Mouse (Mus musculus) brain, embryonic 14.5 days (tissue): ENCODE measurements around the gene Ccdc39. TPM values are rescaled to one million over a fixed set of nuclear protein-coding genes. Genes with fewer than 3 reads are reported as not detected.

Experiments
- DNase-seq: peaks from one replicate; pipeline ENCODE4 v3.0.0-alpha.2; 2011; ENCODE audit warnings: low read depth
- CTCF ChIP-seq: fragments of 200-500 bp; IDR thresholded peaks from 2 replicates; pipeline ENCODE4 v1.5.1; 2012; ENCODE audit warnings: inconsistent platforms, mild to moderate bottlenecking, moderate library complexity, borderline replicate concordance; ENCODE audit not compliant: insufficient read depth, insufficient read length; ENCODE audit errors: extremely low read depth
- POLR2A ChIP-seq: fragments of 200-500 bp; IDR thresholded peaks from 2 replicates; pipeline ENCODE4 v1.6.1; 2012; ENCODE audit warnings: mild to moderate bottlenecking, inconsistent platforms, borderline replicate concordance; ENCODE audit not compliant: poor library complexity, insufficient read depth, insufficient read length, severe bottlenecking; ENCODE audit errors: extremely low read depth
- polyA plus RNA-seq: library from polyadenylated mRNA; depleted of rRNA; stranded (reverse); fragments of >200 nt; gene quantifications from 2 replicates; pipeline ENCODE4 v1.2.3, GENCODE M21; 2012; rRNA removed

The Ccdc39 gene
- polyA plus RNA-seq, 1 experiment, result 32.4 TPM

- peak; percentile 51 for DNase-seq
- TF ChIP-seq CTCF (peak; percentile 44; the same call in 1 of the 2 replicates), POLR2A (no peak)
Observed at GRCm38 (mm10) chr3:33853062-33853461, 9.0 kb upstream of the Ccdc39 start.

DNA sequence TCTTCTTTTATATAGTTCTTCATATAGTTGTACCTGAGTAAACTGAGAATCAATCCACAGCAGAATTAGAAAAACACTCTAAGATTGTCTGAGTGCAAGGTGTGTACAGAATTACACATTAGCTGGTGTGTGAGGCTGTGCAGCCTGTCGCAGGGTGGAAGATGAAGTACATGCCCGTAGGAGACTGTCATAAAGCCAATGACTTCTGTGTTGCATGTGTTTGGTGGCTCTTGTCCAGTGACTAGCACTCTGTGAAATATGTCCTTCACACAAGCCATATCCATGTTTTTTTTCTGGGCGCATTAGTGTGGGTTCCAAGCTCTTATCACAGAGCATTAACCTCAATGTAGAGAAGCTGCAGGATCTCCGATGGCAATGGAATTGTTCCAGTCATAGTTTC is 6.7 kb upstream of the Ccdc39 start:
- no peak for TF ChIP-seq CTCF
- no peak for TF ChIP-seq POLR2A
- no peak for DNase-seq

DNA sequence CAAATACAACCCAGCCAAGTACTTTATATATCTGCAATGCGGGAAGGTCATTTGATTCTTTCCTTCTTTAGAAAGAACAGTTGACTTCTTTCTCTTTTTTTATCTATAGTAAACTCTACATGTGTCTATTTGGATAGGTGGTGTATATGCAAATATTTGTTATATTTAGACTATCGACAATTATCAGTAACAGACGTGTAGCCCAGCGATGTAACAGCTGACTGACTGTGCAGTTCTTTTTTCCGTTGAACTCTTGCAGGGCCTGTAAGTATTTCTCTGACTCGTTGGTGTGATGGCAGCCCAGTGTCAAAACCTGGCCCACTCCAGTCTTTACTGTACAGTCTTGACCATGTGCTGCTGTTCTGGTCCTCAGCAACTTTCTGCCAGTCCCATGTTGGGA is 2.5 kb upstream of the Ccdc39 start:
- no peak for DNase-seq
- no peak for TF ChIP-seq CTCF
- TF ChIP-seq POLR2A, result no peak

DNA sequence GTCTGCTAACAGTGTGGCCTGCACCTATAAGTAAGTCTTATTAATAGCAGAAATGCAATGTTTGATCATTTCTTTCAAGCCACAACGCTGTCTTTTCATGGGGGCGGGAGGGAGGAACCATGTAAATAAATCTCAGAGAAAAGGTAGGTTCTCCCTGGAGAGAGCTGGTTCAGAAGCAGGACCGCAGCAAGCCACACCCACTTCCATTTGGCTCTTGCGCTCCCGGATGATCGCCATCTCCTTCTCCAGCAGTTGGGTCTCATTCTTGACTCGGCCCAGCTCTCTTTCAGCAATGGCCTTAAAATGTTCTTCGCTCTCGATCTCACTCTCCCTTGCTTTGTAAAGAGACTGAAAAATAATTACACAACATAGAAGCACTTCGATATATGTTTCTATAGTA is 5.2 kb downstream of the Ccdc39 start:
- DNase-seq, result no peak
- TF ChIP-seq POLR2A (no peak), CTCF (no peak)

- TF ChIP-seq POLR2A (no peak), CTCF (no peak)
- no peak for DNase-seq
Observed at GRCm38 (mm10) chr3:33836576-33836975, 7.5 kb downstream of the Ccdc39 start.

GRCm38 (mm10) chr3:33832351-33832750 is 11.8 kb downstream of the Ccdc39 start:
- no peak for DNase-seq
- TF ChIP-seq POLR2A (no peak), CTCF (no peak)

DNA sequence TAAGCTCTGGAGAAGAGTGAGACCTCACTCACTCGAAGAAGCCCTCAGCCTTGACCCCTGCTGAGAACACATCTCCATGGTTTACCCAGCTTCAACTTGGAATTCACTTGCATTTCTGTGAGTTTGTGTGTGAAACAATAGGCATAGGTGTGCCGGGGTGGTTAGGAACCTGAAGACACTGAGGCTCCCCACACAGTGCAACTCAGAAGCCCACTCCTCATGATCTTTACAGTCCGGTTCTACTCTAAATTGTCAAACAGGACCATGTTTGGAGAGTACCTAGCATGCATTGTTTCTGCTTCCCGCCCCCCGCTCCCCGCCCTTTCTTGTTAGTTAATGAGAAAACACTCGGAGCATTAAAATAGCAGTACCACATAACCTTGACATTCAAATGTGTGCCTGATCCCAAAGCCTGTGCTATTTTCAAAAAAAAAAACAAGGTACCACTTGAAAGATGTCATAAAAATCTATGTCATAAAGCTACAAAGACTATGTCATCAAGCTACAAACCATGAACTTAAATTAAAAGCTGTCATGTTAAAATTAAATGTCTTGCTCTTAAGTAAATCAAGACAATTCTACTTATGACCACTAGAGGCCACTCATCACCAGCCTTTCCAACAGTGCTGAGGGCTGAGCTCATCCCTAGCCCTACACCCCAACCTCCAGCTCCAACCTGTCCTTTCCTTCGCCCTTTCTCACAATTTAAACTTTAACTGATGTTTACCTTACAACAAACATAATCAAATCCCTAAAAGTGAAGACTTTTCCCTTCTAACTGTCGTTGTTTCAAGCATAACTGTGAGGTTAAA is 19.8 kb downstream of the Ccdc39 start:
- TF ChIP-seq POLR2A, result no peak
- peak; percentile 80 for TF ChIP-seq CTCF
- DNase-seq, result peak; percentile 87

DNA sequence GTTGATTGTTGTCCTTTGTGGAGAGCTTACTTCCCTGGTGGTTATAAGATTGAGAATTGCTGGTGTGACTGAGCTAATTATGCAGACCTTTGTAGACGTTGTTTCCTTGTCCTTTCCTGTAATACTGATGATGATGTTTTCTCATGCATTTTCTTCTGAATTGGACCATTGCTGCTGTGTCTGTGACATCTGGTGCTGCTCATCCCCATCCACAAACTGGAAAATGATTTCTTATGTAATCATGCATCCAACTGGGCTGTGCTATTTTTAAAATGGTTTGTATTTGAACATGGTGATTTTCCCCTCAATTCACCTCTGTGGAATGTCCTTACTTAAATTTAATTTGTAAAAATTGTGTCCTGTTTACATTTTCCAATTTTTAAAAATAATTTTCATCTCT is 37.0 kb downstream of the Ccdc39 start:
- TF ChIP-seq CTCF (no peak), POLR2A (no peak)
- DNase-seq, result no peak

DNA sequence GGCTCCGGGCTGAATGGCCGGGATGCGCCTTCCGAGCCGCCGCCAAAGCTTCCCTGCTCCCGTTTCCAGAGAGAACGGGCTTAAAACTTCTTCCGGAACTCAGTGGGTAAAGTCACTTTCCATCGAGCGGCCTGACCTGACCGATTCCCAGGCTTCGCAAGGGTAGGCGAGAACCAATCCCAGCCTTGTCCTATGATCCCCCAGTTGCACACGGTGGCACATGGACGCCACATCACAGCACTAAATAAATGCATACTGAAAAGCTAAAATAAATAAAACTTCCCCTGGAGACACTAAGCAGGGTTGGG is 43.6 kb downstream of the Ccdc39 start:
- no peak for TF ChIP-seq POLR2A
- TF ChIP-seq CTCF, result no peak
- no peak for DNase-seq

- TF ChIP-seq CTCF (peak; percentile 32; the same call in 1 of the 2 replicates), POLR2A (peak; percentile 80)
- DNase-seq, result peak; percentile 99
Observed at GRCm38 (mm10) chr3:33799617-33800512, 44.2 kb downstream of the Ccdc39 start, which contains the start of gene Ttc14. TSS of gene Ttc14 (plus strand) at chr3:33799832.

- TF ChIP-seq POLR2A (no peak), CTCF (no peak)
Observed at GRCm38 (mm10) chr3:33790975-33791374, 53.1 kb downstream of the Ccdc39 start.

More at GRCm38 (mm10) chr3:33790975-33791374, 53.1 kb downstream of the Ccdc39 start:
- peak; percentile 66 for DNase-seq

Other genes with a start within 250 kb of the Ccdc39 start
- gene Ttc14, start 44.5 kb downstream of the Ccdc39 start, polyA plus RNA-seq, result 33.2 and 38.8 TPM in 2 replicates
- 47.9 and 55.9 TPM in 2 replicates for gene Fxr1, start 175.6 kb upstream of the Ccdc39 start, polyA plus RNA-seq
- 67.8 and 88.5 TPM in 2 replicates for gene Dnajc19, start 237.0 kb upstream of the Ccdc39 start, polyA plus RNA-seq